Mouse (Mus musculus): ENCODE results near the gene Prss22. TPM values are rescaled to one million over a fixed set of nuclear protein-coding genes. Genes with fewer than 3 reads are reported as not detected.

Gene Prss22
- polyA plus RNA-seq, 1 experiment from 2014 or later, result not detected

- no peak for DNase-seq (ENCODE audit: low spot score, missing footprints)
- Histone ChIP-seq H3K36me3 (ENCODE audit: control insufficient read depth, insufficient read depth, low read length) (no peaks in the 10 kb centered on the region), H3K27ac (ENCODE audit: low read depth, low read length) (no peak overlapping the region), H3K4me2 (no peak overlapping the region), H3K4me3 (ENCODE audit: low read depth, low read length) (no peak overlapping the region), H3K9ac (ENCODE audit: low read length) (no peak overlapping the region), H3K27me3 (ENCODE audit: control insufficient read depth, insufficient read depth, low read length) (no peaks in the 10 kb centered on the region), H3K9me3 (ENCODE audit: control insufficient read depth, low read length) (no peaks in the 10 kb centered on the region), H3K4me1 (ENCODE audit: control insufficient read depth, insufficient read depth, low read length) (peaks cover 6% of the 10 kb centered on the region; the same call in 1 of the 2 replicates)
- no peak for ATAC-seq (ENCODE audit: low FRiP score)
- WGBS, result 46% methylated on average over 2 of the region's 2 CpGs
Measured at GRCm38 (mm10) chr17:23989802-23990201, 8.1 kb downstream of the Prss22 start.

GRCm38 (mm10) chr17:23984989-23985388 is 12.9 kb downstream of the Prss22 start:
- DNase-seq (ENCODE audit: low spot score, missing footprints) (no peak), ATAC-seq (ENCODE audit: low FRiP score) (no peak)
- Histone ChIP-seq H3K9ac (ENCODE audit: low read length) (no peak overlapping the region), H3K27me3 (ENCODE audit: control insufficient read depth, insufficient read depth, low read length) (no peaks in the 10 kb centered on the region), H3K27ac (ENCODE audit: low read depth, low read length) (no peak overlapping the region), H3K4me2 (no peak overlapping the region), H3K36me3 (ENCODE audit: control insufficient read depth, insufficient read depth, low read length) (no peaks in the 10 kb centered on the region), H3K4me1 (ENCODE audit: control insufficient read depth, insufficient read depth, low read length) (no peaks in the 10 kb centered on the region), H3K4me3 (ENCODE audit: low read depth, low read length) (no peak overlapping the region), H3K9me3 (ENCODE audit: control insufficient read depth, low read length) (no peaks in the 10 kb centered on the region)
- WGBS, result 77% methylated on average over 1 of the region's 1 CpGs

GRCm38 (mm10) chr17:23982912-23983311 is 15.0 kb downstream of the Prss22 start:
- no peak for DNase-seq (ENCODE audit: low spot score, missing footprints)
- ATAC-seq (ENCODE audit: low FRiP score), result no peak
- Histone ChIP-seq H3K9me3 (ENCODE audit: control insufficient read depth, low read length) (no peaks in the 10 kb centered on the region), H3K4me3 (ENCODE audit: low read depth, low read length) (no peak overlapping the region), H3K27ac (ENCODE audit: low read depth, low read length) (no peak overlapping the region), H3K4me2 (no peak overlapping the region), H3K36me3 (ENCODE audit: control insufficient read depth, insufficient read depth, low read length) (no peaks in the 10 kb centered on the region), H3K4me1 (ENCODE audit: control insufficient read depth, insufficient read depth, low read length) (no peaks in the 10 kb centered on the region), H3K27me3 (ENCODE audit: control insufficient read depth, insufficient read depth, low read length) (no peaks in the 10 kb centered on the region), H3K9ac (ENCODE audit: low read length) (no peak overlapping the region)
- 74% methylated on average over 4 of the region's 4 CpGs for WGBS

GRCm38 (mm10) chr17:23980297-23980909 is 17.5 kb downstream of the Prss22 start, which contains the start of gene Prss30:
TSS of gene Prss30 (minus strand) at chr17:23980566.
- Histone ChIP-seq H3K4me1 (ENCODE audit: control insufficient read depth, insufficient read depth, low read length) (no peaks in the 10 kb centered on the region), H3K9me3 (ENCODE audit: control insufficient read depth, low read length) (no peaks in the 10 kb centered on the region), H3K27ac (ENCODE audit: low read depth, low read length) (no peak within 1 kb of the TSS), H3K9ac (ENCODE audit: low read length) (no peak within 1 kb of the TSS), H3K27me3 (ENCODE audit: control insufficient read depth, insufficient read depth, low read length) (no peaks in the 10 kb centered on the region), H3K4me2 (no peak within 1 kb of the TSS), H3K4me3 (ENCODE audit: low read depth, low read length) (no peak within 1 kb of the TSS), H3K36me3 (ENCODE audit: control insufficient read depth, insufficient read depth, low read length) (no peaks in the 10 kb centered on the region)
- no peak for DNase-seq (ENCODE audit: low spot score, missing footprints)
- 86% methylated on average over 10 of the region's 10 CpGs for WGBS
- ATAC-seq (ENCODE audit: low FRiP score), result no peak

- ATAC-seq (ENCODE audit: low FRiP score), result no peak
- Histone ChIP-seq H3K9me3 (ENCODE audit: control insufficient read depth, low read length) (no peaks in the 10 kb centered on the region), H3K36me3 (ENCODE audit: control insufficient read depth, insufficient read depth, low read length) (no peaks in the 10 kb centered on the region), H3K4me3 (ENCODE audit: low read depth, low read length) (no peak overlapping the region), H3K27me3 (ENCODE audit: control insufficient read depth, insufficient read depth, low read length) (no peaks in the 10 kb centered on the region), H3K4me2 (no peak overlapping the region), H3K9ac (ENCODE audit: low read length) (no peak overlapping the region), H3K27ac (ENCODE audit: low read depth, low read length) (no peak overlapping the region), H3K4me1 (ENCODE audit: control insufficient read depth, insufficient read depth, low read length) (no peaks in the 10 kb centered on the region)
- no peak for DNase-seq (ENCODE audit: low spot score, missing footprints)
- 80% methylated on average over 3 of the region's 3 CpGs for WGBS
Measured at GRCm38 (mm10) chr17:23979471-23979870, 18.4 kb downstream of the Prss22 start.

- Histone ChIP-seq H3K9me3 (ENCODE audit: control insufficient read depth, low read length) (no peaks in the 10 kb centered on the region), H3K36me3 (ENCODE audit: control insufficient read depth, insufficient read depth, low read length) (no peaks in the 10 kb centered on the region), H3K27me3 (ENCODE audit: control insufficient read depth, insufficient read depth, low read length) (no peaks in the 10 kb centered on the region), H3K4me1 (ENCODE audit: control insufficient read depth, insufficient read depth, low read length) (no peaks in the 10 kb centered on the region), H3K9ac (ENCODE audit: low read length) (no peak overlapping the region), H3K4me2 (no peak overlapping the region), H3K4me3 (ENCODE audit: low read depth, low read length) (no peak overlapping the region), H3K27ac (ENCODE audit: low read depth, low read length) (no peak overlapping the region)
- DNase-seq (ENCODE audit: low spot score, missing footprints), result no peak
- no peak for ATAC-seq (ENCODE audit: low FRiP score)
- WGBS, result 79% methylated on average over 4 of the region's 4 CpGs
Measured at GRCm38 (mm10) chr17:23976665-23977064, 21.2 kb downstream of the Prss22 start.

GRCm38 (mm10) chr17:23971315-23971714 is 26.6 kb downstream of the Prss22 start:
- no peak for ATAC-seq (ENCODE audit: low FRiP score)
- Histone ChIP-seq H3K9me3 (ENCODE audit: control insufficient read depth, low read length) (no peaks in the 10 kb centered on the region), H3K4me2 (no peak overlapping the region), H3K9ac (ENCODE audit: low read length) (no peak overlapping the region), H3K4me1 (ENCODE audit: control insufficient read depth, insufficient read depth, low read length) (no peaks in the 10 kb centered on the region), H3K27me3 (ENCODE audit: control insufficient read depth, insufficient read depth, low read length) (no peaks in the 10 kb centered on the region), H3K27ac (ENCODE audit: low read depth, low read length) (no peak overlapping the region), H3K4me3 (ENCODE audit: low read depth, low read length) (no peak overlapping the region), H3K36me3 (ENCODE audit: control insufficient read depth, insufficient read depth, low read length) (no peaks in the 10 kb centered on the region)
- DNase-seq (ENCODE audit: low spot score, missing footprints), result no peak
- 81% methylated on average over 9 of the region's 9 CpGs for WGBS

- H3K4me3 ChIP-seq (ENCODE audit: low read depth, low read length), result no peak overlapping the region
- ATAC-seq (ENCODE audit: low FRiP score) (no peak), DNase-seq (ENCODE audit: low spot score, missing footprints) (peak; percentile 94)
- H3K4me2 ChIP-seq, result no peak overlapping the region
- H3K27ac ChIP-seq (ENCODE audit: low read depth, low read length), result no peak overlapping the region
- no peaks in the 10 kb centered on the region for H3K27me3 ChIP-seq (ENCODE audit: control insufficient read depth, insufficient read depth, low read length)
- no peaks in the 10 kb centered on the region for H3K4me1 ChIP-seq (ENCODE audit: control insufficient read depth, insufficient read depth, low read length)
- H3K9ac ChIP-seq (ENCODE audit: low read length), result no peak overlapping the region
- H3K9me3 ChIP-seq (ENCODE audit: control insufficient read depth, low read length), result no peaks in the 10 kb centered on the region
- H3K36me3 ChIP-seq (ENCODE audit: control insufficient read depth, insufficient read depth, low read length), result no peaks in the 10 kb centered on the region
- 2% methylated on average over 1 of the region's 1 CpGs for WGBS
Measured at GRCm38 (mm10) chr17:23969231-23969630, 28.7 kb downstream of the Prss22 start.

GRCm38 (mm10) chr17:23968780-23969179 is 29.1 kb downstream of the Prss22 start:
- no peak for ATAC-seq (ENCODE audit: low FRiP score)
- 49% methylated on average over 2 of the region's 2 CpGs for WGBS

More at GRCm38 (mm10) chr17:23968780-23969179, 29.1 kb downstream of the Prss22 start:
- no peaks in the 10 kb centered on the region for H3K27me3 ChIP-seq (ENCODE audit: control insufficient read depth, insufficient read depth, low read length)
- H3K9ac ChIP-seq (ENCODE audit: low read length), result no peak overlapping the region
- no peak overlapping the region for H3K4me2 ChIP-seq
- H3K27ac ChIP-seq (ENCODE audit: low read depth, low read length), result no peak overlapping the region
- H3K4me1 ChIP-seq (ENCODE audit: control insufficient read depth, insufficient read depth, low read length), result no peaks in the 10 kb centered on the region
- no peaks in the 10 kb centered on the region for H3K9me3 ChIP-seq (ENCODE audit: control insufficient read depth, low read length)
- H3K4me3 ChIP-seq (ENCODE audit: low read depth, low read length), result no peak overlapping the region
- no peaks in the 10 kb centered on the region for H3K36me3 ChIP-seq (ENCODE audit: control insufficient read depth, insufficient read depth, low read length)
- DNase-seq (ENCODE audit: low spot score, missing footprints), result peak; percentile 53

Data from midbrain, embryonic 11.5 days (tissue).